Mouse (Mus musculus) cortical plate, adult 2 months (tissue): ENCODE results near the gene Msx3.

Source experiments
- CTCF ChIP-seq: fragments of 200-500 bp; IDR thresholded peaks from 2 replicates; pipeline ENCODE4 v1.5.1; 2011; ENCODE audit warnings: mild to moderate bottlenecking, control low read depth, low read length; ENCODE audit not compliant: insufficient read depth; ENCODE audit errors: extremely low read depth
- POLR2A ChIP-seq: fragments of 200-500 bp; IDR thresholded peaks from 2 replicates; pipeline ENCODE4 v1.6.1; 2011; ENCODE audit warnings: mild to moderate bottlenecking, low read length, control low read depth; ENCODE audit not compliant: insufficient read depth; ENCODE audit errors: extremely low read depth

DNA sequence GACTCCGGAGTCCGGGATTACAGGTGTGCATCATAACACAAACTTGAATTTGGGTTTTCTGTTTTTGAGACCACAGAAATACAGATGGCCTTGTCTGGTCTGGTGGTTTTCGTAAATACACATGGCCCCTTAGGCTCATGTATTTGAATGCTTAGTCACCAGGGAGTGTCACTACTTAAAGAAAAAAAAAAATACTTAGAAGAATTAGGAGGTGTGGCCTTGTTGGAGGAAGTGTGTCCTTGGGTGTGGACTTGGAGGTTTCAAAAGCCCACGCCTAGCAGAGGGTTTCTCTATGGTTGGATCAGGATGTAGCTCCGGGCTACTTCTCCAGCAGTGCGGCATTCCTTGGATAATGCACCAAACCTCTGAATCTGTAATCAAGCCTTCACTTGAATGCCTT, 28.8 kb upstream of the Msx3 start:
- TF ChIP-seq CTCF = no peak
- no peak for TF ChIP-seq POLR2A
